Mouse (Mus musculus) bone marrow macrophage, adult 2 months (primary cell): ENCODE data around the gene Cfap100. TPM values are rescaled to one million over a fixed set of nuclear protein-coding genes. Genes with fewer than 3 reads are reported as not detected.
A peak's percentile ranks its signal among the peaks of the same experiment; 100 is the strongest.

Experiments used
- H3K27ac ChIP-seq: 2 replicates; pipeline ENCODE4 v1.5.1; 2012; ENCODE audit warnings: low read depth, low read length; ENCODE audit not compliant: insufficient read depth
- H3K4me1 ChIP-seq: 2 replicates; pipeline ENCODE4 v1.6.1; 2012; ENCODE audit warnings: low read length; ENCODE audit not compliant: control insufficient read depth, insufficient read depth
- H3K4me3 ChIP-seq: 2 replicates; pipeline ENCODE4 v1.5.1; 2012; ENCODE audit warnings: mild to moderate bottlenecking, low read length, moderate library complexity; ENCODE audit not compliant: insufficient read depth
- CTCF ChIP-seq: IDR thresholded peaks from 2 replicates; pipeline ENCODE4 v1.5.1; 2012; ENCODE audit warnings: low read depth, mild to moderate bottlenecking, low read length, moderate library complexity
- POLR2A ChIP-seq: IDR thresholded peaks from 2 replicates; pipeline ENCODE4 v1.6.1; 2012; ENCODE audit warnings: mild to moderate bottlenecking, low read depth, low read length, borderline replicate concordance
- polyA plus RNA-seq: library from polyadenylated mRNA; stranded (reverse); fragments of >200 nt; gene quantifications from 2 replicates; pipeline ENCODE4 v1.2.4, GENCODE M21; 2012; ENCODE audit not compliant: missing spikeins, insufficient read depth, insufficient read length

Cfap100 gene
- polyA plus RNA-seq, 1 experiment, result not detected

DNA sequence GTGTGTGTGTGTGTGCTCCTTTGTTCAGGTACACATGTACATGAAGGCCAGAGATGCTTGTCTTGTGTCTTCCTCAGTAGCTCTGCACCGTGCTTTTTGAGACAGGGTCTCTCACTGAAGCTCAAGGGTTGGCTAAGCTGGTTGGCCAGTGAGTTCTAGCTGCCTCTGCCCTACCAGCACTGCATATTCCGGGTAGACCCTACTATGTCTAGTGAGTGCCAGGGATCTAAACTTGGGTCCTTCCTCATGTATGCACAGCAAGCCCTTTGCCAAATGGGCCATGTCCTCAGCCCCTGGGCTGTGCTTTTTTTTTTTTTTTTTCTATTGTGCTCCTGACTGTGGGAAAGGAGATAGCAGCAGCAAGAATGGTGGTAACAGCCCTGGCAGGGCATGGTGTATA, 41.7 kb upstream of the Cfap100 start:
- H3K4me3 ChIP-seq, result no peak overlapping the region
- TF ChIP-seq CTCF (no peak), POLR2A (no peak)
- H3K4me1 ChIP-seq, result no peaks in the 10 kb centered on the region
- no peak overlapping the region for H3K27ac ChIP-seq

DNA sequence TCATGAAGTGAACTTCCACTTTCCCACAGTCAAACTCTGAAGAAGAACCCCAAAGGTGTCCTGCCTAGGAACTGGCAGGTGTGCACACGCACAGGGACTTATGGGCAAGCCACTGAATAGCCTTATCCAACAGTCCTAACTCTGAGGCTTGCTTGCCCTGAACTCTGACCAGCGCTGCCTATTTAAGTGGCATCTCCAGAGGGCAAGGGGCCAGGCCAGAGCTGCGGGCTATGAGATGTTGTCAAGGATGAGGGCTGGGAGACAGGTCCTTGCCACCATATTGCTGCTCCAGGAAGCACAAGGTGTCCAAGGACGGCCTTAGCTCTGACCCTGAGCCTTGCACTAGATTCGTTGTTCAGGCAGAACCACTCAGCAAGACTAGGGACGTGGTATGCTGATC, 40.4 kb upstream of the Cfap100 start:
- Histone ChIP-seq H3K4me1 (no peaks in the 10 kb centered on the region), H3K4me3 (no peak overlapping the region), H3K27ac (no peak overlapping the region)
- no peak for TF ChIP-seq CTCF
- no peak for TF ChIP-seq POLR2A

DNA sequence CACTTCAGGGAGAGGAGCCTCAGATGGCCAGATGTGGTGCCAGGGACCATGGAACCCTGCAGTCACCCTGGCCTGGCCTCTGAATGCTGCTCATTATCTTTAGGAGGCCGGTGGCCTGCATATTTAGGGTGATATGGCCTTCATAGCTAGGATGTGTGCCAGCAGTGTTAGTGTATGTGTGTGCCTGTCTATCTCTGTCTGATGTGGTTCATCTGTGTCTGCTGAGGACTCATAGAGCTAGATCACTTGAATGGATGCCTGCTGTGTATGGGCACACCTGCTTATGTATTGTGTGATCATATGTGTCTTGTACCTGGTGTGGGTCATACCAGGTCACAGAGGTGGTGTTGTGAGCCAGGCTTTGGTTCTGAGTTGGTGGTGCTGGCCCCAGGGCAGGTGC, 39.6 kb upstream of the Cfap100 start:
- H3K27ac ChIP-seq, result no peak overlapping the region
- TF ChIP-seq CTCF, result no peak
- TF ChIP-seq POLR2A, result no peak
- no peaks in the 10 kb centered on the region for H3K4me1 ChIP-seq
- no peak overlapping the region for H3K4me3 ChIP-seq

DNA sequence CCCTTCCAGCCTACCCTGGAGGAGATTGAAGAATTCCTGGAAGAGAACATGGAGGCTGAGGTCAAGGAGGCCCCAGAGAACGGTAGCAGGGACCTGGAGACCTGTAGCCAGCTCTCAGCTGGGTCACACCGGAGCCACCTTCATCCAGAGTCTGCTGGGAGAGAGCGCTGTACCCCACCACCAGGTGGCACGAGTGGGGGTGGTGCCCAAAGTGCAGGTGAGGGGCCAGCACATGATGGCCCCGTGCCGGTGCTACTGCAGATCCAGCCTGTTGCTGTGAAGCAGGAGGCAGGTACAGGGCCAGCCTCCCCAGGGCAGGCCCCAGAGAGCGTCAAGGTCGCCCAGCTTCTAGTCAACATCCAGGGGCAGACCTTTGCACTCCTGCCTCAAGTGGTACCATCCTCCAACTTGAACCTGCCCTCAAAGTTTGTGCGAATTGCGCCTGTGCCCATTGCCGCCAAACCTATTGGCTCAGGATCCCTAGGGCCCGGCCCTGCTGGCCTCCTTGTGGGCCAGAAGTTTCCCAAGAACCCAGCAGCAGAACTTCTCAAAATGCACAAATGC, 38.3 kb upstream of the Cfap100 start:
- no peaks in the 10 kb centered on the region for H3K4me1 ChIP-seq
- no peak overlapping the region for H3K27ac ChIP-seq
- no peak for TF ChIP-seq POLR2A
- no peak for TF ChIP-seq CTCF
- H3K4me3 ChIP-seq, result no peak overlapping the region

DNA sequence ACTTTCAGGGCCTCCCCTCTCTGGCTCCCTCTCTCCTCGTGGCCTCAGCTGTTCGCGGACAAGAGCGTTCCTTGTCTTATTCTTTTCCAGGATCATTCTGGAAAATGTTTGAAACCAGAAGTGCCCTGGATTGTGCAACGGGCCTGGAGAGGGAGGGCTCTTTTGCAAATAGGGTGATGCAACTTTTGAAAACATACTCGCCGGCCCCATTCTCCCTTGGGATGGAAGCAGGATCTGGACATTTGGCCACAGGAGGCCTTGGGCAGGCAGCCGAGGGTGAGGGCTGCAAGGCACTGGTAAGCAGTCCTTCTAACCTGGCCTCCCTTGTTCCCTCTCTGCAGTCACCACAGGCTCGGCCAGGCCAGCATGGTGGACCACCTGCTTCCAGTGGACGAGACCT, 37.5 kb upstream of the Cfap100 start:
- Histone ChIP-seq H3K4me3 (no peak overlapping the region), H3K4me1 (no peaks in the 10 kb centered on the region), H3K27ac (no peak overlapping the region)
- no peak for TF ChIP-seq POLR2A
- no peak for TF ChIP-seq CTCF

DNA sequence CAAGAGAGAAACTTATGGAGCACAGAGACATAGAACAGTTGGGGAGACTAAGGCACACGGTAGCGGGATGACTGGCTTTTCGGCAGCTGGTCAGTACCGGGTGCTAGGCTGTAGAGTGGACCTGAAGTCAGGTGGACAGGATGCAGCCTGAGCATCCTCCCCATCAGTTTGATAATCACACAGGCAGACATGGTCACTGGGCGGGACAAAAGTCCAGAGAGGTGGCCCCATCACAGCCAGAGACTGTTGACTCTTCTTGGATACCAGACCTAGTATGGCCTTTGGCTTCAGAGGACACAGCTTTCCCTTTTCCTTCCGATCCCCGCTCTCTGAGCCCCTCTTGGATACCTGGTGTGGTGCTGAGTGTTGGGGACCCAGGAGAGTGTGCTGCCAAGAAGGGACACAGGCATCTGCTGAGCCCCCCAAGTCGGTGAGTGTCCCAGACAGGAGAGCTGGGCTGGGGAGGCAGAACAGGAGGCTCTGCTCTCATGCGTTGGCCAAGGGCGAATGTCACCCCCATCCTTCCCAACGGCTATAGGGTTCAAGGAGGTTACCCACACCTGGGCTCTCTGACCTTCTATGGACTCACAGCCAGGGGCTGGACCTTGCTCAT, 36.5 kb upstream of the Cfap100 start:
- no peaks in the 10 kb centered on the region for H3K4me1 ChIP-seq
- no peak overlapping the region for H3K4me3 ChIP-seq
- TF ChIP-seq POLR2A (no peak), CTCF (no peak)
- H3K27ac ChIP-seq, result no peak overlapping the region

DNA sequence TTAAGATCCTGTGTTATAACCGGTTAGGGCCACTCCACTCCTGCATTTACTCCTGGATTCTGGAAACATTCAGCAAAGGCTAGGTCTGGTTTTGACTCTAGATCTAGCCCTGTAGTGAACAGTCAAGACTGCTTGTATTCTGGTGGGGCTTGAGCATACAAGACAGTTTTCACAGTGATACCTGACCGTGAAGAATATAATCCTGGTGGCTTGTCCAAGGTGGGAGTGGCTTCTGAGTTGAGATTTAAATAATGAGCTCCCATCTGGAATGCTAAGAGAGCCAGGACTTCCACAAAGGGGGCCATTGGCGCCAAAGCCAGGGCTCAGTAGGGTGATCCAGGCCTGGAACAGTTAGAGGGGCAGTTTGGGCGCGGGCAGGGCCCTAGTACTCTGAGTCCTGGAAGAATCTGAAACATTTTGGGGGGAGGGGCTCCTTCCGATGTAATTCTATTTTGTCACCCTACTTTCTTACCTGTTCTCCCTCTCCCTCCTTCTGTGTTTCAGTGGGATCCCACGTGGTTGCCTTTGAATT, 35.4 kb upstream of the Cfap100 start:
- H3K4me3 ChIP-seq, result no peak overlapping the region
- no peaks in the 10 kb centered on the region for H3K4me1 ChIP-seq
- H3K27ac ChIP-seq, result no peak overlapping the region
- no peak for TF ChIP-seq CTCF
- no peak for TF ChIP-seq POLR2A

DNA sequence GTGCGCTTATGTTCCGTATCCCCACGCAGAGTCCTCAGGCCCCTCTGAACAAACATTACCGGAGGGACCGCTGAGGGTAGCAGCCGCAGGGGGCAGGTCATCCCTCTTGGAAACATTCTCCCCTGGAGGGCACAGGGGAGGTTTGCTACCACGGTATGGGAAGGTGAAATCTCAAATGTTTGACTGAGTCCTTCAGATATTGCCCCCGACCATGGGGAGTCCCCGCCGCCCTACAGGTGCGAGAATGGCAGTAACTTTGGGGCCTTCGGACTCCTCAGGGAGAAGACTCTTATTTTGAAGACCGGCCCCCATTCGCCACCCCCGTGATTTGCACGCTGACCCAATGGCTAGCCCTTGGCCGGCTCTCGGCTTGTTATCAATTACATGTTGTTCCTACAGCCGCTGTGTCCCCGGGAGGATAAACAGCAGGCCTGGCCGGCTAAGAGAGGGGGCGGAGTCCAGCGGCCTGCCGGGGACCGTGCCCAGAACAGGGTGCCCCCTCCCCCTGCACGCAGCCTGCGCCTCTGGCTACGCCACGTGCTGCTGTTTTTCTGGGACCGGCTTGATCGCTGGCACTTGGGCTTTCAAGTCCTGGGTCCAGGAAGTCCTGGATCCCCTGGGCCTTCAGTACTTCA, 34.7 kb upstream of the Cfap100 start:
- TF ChIP-seq POLR2A (no peak), CTCF (no peak)
- Histone ChIP-seq H3K4me3 (peak overlapping the region; percentile 59), H3K4me1 (no peaks in the 10 kb centered on the region), H3K27ac (no peak overlapping the region)

DNA sequence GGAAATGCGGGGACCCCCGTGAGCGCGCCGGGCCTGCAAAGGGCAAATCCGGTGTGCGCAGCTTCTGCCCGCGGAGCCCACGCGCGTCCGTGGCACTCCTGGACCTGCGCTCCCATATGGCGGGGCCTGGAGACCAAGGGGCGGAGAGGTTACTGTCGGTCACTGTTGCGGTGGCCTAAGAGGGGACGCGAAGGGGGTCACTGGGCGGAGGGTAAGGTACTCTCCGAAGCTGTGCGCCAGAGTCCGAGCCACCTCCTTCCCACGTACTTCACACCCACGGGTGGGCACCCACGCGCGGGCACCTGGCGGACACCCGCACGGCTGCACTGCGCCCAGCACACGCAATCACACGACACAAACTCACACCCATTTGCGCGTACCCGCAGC, 34.2 kb upstream of the Cfap100 start:
- H3K27ac ChIP-seq, result no peak overlapping the region

DNA sequence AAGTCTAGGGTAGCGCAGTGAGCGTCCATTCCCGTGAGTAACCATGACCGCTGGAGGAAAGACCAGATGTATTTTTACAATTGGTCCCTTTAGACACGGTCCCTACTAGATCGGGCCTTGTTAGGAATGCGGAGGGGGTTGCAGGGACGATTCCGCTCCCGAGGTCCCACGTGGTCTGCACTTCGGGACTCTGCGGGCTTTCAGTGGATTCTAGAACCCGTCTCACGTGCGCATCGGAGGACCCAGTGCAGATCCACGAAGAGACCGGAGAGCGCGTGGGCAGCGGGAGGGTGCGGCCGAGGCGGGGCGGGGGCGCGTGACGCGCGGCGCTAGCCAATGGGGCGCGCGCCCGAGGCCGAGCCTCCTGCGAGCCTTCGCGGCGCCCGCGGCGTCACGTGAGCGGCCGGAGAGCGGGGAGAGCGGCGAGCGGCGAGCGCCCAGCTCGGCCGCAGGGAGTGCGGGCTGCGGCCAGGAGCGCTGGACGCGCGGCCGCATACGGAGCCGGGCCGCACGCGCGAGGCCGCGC, 33.6 kb upstream of the Cfap100 start, which contains the start of gene Klf15:
Gene Klf15 (plus strand): TSS at position 396 of the 526 bp plus-strand sequence.
- TF ChIP-seq CTCF (no peak), POLR2A (no peak)
- Histone ChIP-seq H3K4me1 (no peaks in the 10 kb centered on the region), H3K27ac (no peak within 1 kb of the TSS), H3K4me3 (peak within 1 kb of the TSS; percentile 59)

More for the DNA sequence above, 34.2 kb upstream of the Cfap100 start:
- peak overlapping the region; percentile 59 for H3K4me3 ChIP-seq
- H3K4me1 ChIP-seq, result no peaks in the 10 kb centered on the region
- no peak for TF ChIP-seq CTCF
- TF ChIP-seq POLR2A, result no peak
